Mouse (Mus musculus): ENCODE results near the gene Cyp4a10. TPM values are rescaled to one million over a fixed set of nuclear protein-coding genes. Genes with fewer than 3 reads are reported as not detected.

The Cyp4a10 gene
- polyA plus RNA-seq, 1 experiment, result not detected

DNA sequence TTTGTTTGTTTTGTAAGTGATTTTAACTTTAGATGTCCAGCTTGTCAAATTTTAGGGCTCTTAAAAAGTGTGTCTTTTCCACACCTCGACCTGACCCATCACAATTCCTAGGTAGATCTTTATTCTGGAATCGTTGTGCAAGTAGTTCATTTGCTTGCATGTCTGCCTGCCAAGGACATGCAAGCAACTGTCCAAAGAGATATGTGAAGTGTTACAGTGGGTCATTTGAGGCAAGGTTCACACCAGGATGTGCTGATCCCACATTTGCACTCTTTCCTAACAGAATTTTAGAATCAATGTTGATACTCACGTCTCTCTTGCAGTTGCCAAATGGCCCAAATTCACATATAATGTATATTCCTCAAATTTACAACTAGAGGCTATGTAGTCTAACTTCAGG, 57.2 kb downstream of the Cyp4a10 start:
- Histone ChIP-seq H3K4me2 (ENCODE audit: low read depth) (no peak overlapping the region), H3K79me2 (ENCODE audit: control insufficient read depth, insufficient read depth) (no peaks in the 10 kb centered on the region), H3K4me3 (no peak overlapping the region), H3ac (ENCODE audit: control insufficient read depth, insufficient read length) (no peak overlapping the region), H3K27me3 (ENCODE audit: control insufficient read depth, insufficient read depth, insufficient read length) (no peaks in the 10 kb centered on the region), H3K36me3 (ENCODE audit: control insufficient read depth, insufficient read depth) (no peaks in the 10 kb centered on the region)
- TF ChIP-seq MYOG (IDR thresholded peaks at IDR 0.05; ENCODE audit: control insufficient read depth in 1 of 3, insufficient read depth in 1 of 3, insufficient read length in 2 of 3, low read depth in 2 of 3) (no peak), POLR2AphosphoS2 (IDR thresholded peaks at IDR 0.05; ENCODE audit: insufficient read length, low read depth) (no peak), TCF12 (IDR thresholded peaks at IDR 0.05; ENCODE audit: insufficient read depth, poor library complexity, severe bottlenecking) (no peak), REST (IDR thresholded peaks at IDR 0.05; ENCODE audit: insufficient read depth, insufficient read length) (no peak), CEBPB (IDR thresholded peaks at IDR 0.05; ENCODE audit: insufficient read depth, poor library complexity, severe bottlenecking) (no peak), SRF (IDR thresholded peaks at IDR 0.05; ENCODE audit: control insufficient read depth, insufficient read length, low read depth) (no peak), USF1 (IDR thresholded peaks at IDR 0.05; ENCODE audit: low read depth) (no peak), POLR2A (IDR thresholded peaks at IDR 0.05; ENCODE audit: insufficient read length, low read depth) (no peak), E2F4 (IDR thresholded peaks at IDR 0.05; ENCODE audit: insufficient read depth) (no peak), MYOD1 (IDR thresholded peaks at IDR 0.05; ENCODE audit: control insufficient read depth in 1 of 3, insufficient read length in 2 of 3, low read depth in 2 of 3) (no peak), MAX (IDR thresholded peaks at IDR 0.05; ENCODE audit: low read depth) (no peak), TCF3 (IDR thresholded peaks at IDR 0.05; ENCODE audit: insufficient read length, low read depth) (no peak)

DNA sequence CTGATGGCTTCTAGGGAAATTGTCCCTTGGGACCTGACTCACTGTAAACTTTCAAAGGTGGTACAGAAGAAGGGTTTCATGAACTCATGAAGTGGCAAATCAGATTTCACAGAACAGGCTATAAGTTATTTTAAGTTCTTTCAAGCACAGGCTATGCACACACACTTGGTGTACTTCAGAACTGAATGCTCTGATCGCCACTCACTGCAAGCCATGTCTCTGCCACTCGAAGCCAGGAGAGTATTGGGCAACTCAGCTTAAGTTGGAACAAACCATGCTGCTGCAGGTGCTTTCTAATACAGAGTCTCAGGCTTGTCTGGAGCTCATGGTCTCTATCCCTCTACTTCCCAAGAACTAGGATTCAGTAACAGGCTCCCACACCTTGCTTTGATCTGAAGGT, 57.7 kb downstream of the Cyp4a10 start:
- Histone ChIP-seq H3K27me3 (ENCODE audit: control insufficient read depth, insufficient read depth, insufficient read length) (no peaks in the 10 kb centered on the region), H3K4me3 (no peak overlapping the region), H3K4me2 (ENCODE audit: low read depth) (no peak overlapping the region), H3K36me3 (ENCODE audit: control insufficient read depth, insufficient read depth) (no peaks in the 10 kb centered on the region), H3K79me2 (ENCODE audit: control insufficient read depth, insufficient read depth) (no peaks in the 10 kb centered on the region), H3ac (ENCODE audit: control insufficient read depth, insufficient read length) (no peak overlapping the region)
- TF ChIP-seq MAX (IDR thresholded peaks at IDR 0.05; ENCODE audit: low read depth) (no peak), E2F4 (IDR thresholded peaks at IDR 0.05; ENCODE audit: insufficient read depth) (no peak), MYOD1 (IDR thresholded peaks at IDR 0.05; ENCODE audit: control insufficient read depth in 1 of 3, insufficient read length in 2 of 3, low read depth in 2 of 3) (no peak), CEBPB (IDR thresholded peaks at IDR 0.05; ENCODE audit: insufficient read depth, poor library complexity, severe bottlenecking) (no peak)

DNA sequence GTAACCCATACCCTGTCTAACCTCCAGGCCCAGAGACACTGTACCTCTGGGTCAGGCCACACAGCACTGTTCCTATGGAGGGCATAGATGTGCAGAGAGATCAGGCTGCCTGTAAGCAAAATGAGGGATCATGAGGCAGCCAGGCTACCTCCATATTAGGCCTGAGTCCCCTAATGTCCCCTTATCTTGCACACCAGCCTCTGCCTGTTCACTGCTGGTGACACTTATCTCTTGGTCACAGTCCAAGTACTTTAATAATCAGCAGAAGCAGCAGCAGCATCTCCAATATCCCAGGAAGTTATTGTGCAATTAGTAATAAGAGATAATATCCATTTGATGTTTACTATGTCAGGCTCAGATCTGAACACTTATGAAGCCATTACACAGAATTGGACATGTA, 65.0 kb downstream of the Cyp4a10 start:
- H3K79me2 ChIP-seq (ENCODE audit: control insufficient read depth, insufficient read depth), result no peaks in the 10 kb centered on the region
- H3K4me2 ChIP-seq (ENCODE audit: low read depth), result no peak overlapping the region
- H3K36me3 ChIP-seq (ENCODE audit: control insufficient read depth, insufficient read depth), result no peaks in the 10 kb centered on the region
- TF ChIP-seq TCF3 (IDR thresholded peaks at IDR 0.05; ENCODE audit: insufficient read length, low read depth) (no peak), MAX (IDR thresholded peaks at IDR 0.05; ENCODE audit: low read depth) (no peak), E2F4 (IDR thresholded peaks at IDR 0.05; ENCODE audit: insufficient read depth) (no peak), POLR2AphosphoS2 (IDR thresholded peaks at IDR 0.05; ENCODE audit: insufficient read length, low read depth) (no peak), MYOD1 (IDR thresholded peaks at IDR 0.05; ENCODE audit: control insufficient read depth in 1 of 3, insufficient read length in 2 of 3, low read depth in 2 of 3) (no peak), CEBPB (IDR thresholded peaks at IDR 0.05; ENCODE audit: insufficient read depth, poor library complexity, severe bottlenecking) (no peak), REST (IDR thresholded peaks at IDR 0.05; ENCODE audit: insufficient read depth, insufficient read length) (no peak), USF1 (IDR thresholded peaks at IDR 0.05; ENCODE audit: low read depth) (no peak), POLR2A (IDR thresholded peaks at IDR 0.05; ENCODE audit: insufficient read length, low read depth) (no peak)
- no peak overlapping the region for H3ac ChIP-seq (ENCODE audit: control insufficient read depth, insufficient read length)
- no peak overlapping the region for H3K4me3 ChIP-seq
- no peaks in the 10 kb centered on the region for H3K27me3 ChIP-seq (ENCODE audit: control insufficient read depth, insufficient read depth, insufficient read length)

Other genes with a start within 250 kb of the Cyp4a10 start
- not detected for gene Cyp4a12a, start 219.2 kb upstream of the Cyp4a10 start, polyA plus RNA-seq (2012; fragmentation: generic; extraction: Trizol)
- 0.01 TPM for gene Cyp4a12b, start 106.6 kb upstream of the Cyp4a10 start, polyA plus RNA-seq (2012; fragmentation: generic; extraction: Trizol)
- not detected for gene Cyp4a30b, start 65.7 kb upstream of the Cyp4a10 start, polyA plus RNA-seq (2012; fragmentation: generic; extraction: Trizol)
- gene Cyp4a14, start 22.1 kb upstream of the Cyp4a10 start, polyA plus RNA-seq (2012; fragmentation: generic; extraction: Trizol), result not detected
- not detected for gene Cyp4a31, start 45.4 kb downstream of the Cyp4a10 start, polyA plus RNA-seq (2012; fragmentation: generic; extraction: Trizol)
- not detected for gene Cyp4a32, start 82.7 kb downstream of the Cyp4a10 start, polyA plus RNA-seq (2012; fragmentation: generic; extraction: Trizol)
- gene Cyp4b1, start 129.5 kb downstream of the Cyp4a10 start, polyA plus RNA-seq (2012; fragmentation: generic; extraction: Trizol), result 0.84 TPM
- 11.1 TPM for gene Efcab14, start 219.5 kb downstream of the Cyp4a10 start, polyA plus RNA-seq (2012; fragmentation: generic; extraction: Trizol)

All from myocyte (in vitro differentiated cells).